Mouse (Mus musculus) ovary, postnatal 14 days (tissue): ENCODE data around the gene Rpl31.

Source experiments
- DNase-seq: peaks from one replicate; pipeline ENCODE4 v3.0.0; 2022; ENCODE audit warnings: low spot score

Gene Rpl31

GRCm38 (mm10) chr1:39367045-39367444 is 597 bp upstream of the Rpl31 start:
- no peak for DNase-seq

- DNase-seq: no peak
Measured at GRCm38 (mm10) chr1:39368267-39368841, 712 bp downstream of the Rpl31 start.

GRCm38 (mm10) chr1:39370431-39370830 is 2.8 kb downstream of the Rpl31 start:
- DNase-seq: no peak

- DNase-seq: no peak
Measured at GRCm38 (mm10) chr1:39372220-39372843, 4.7 kb downstream of the Rpl31 start.

- no peak for DNase-seq
Measured at GRCm38 (mm10) chr1:39373378-39373777, 5.7 kb downstream of the Rpl31 start.

GRCm38 (mm10) chr1:39374231-39374809 is 6.7 kb downstream of the Rpl31 start:
- no peak for DNase-seq

- DNase-seq: no peak
Measured at GRCm38 (mm10) chr1:39376121-39376520, 8.5 kb downstream of the Rpl31 start.

- no peak for DNase-seq
Measured at GRCm38 (mm10) chr1:39376726-39377240, 9.1 kb downstream of the Rpl31 start.

- no peak for DNase-seq
Measured at GRCm38 (mm10) chr1:39378540-39378939, 10.9 kb downstream of the Rpl31 start.

GRCm38 (mm10) chr1:39379021-39379420 is 11.4 kb downstream of the Rpl31 start:
- DNase-seq: no peak

GRCm38 (mm10) chr1:39381017-39381416 is 13.4 kb downstream of the Rpl31 start:
- no peak for DNase-seq

GRCm38 (mm10) chr1:39384914-39385313 is 17.3 kb downstream of the Rpl31 start:
- no peak for DNase-seq

- no peak for DNase-seq
Measured at GRCm38 (mm10) chr1:39386456-39386855, 18.8 kb downstream of the Rpl31 start.

GRCm38 (mm10) chr1:39387497-39387896 is 19.9 kb downstream of the Rpl31 start:
- DNase-seq: no peak

- DNase-seq: no peak
Measured at GRCm38 (mm10) chr1:39388163-39388562, 20.5 kb downstream of the Rpl31 start.

- no peak for DNase-seq
Measured at GRCm38 (mm10) chr1:39389338-39389737, 21.7 kb downstream of the Rpl31 start.

- no peak for DNase-seq
Measured at GRCm38 (mm10) chr1:39391652-39392051, 24.0 kb downstream of the Rpl31 start.

GRCm38 (mm10) chr1:39392189-39392588 is 24.5 kb downstream of the Rpl31 start:
- peak; percentile 76 for DNase-seq

GRCm38 (mm10) chr1:39393217-39393867 is 25.7 kb downstream of the Rpl31 start:
- no peak for DNase-seq

- no peak for DNase-seq
Measured at GRCm38 (mm10) chr1:39394096-39394495, 26.5 kb downstream of the Rpl31 start.

- DNase-seq: no peak
Measured at GRCm38 (mm10) chr1:39394650-39395049, 27.0 kb downstream of the Rpl31 start.

GRCm38 (mm10) chr1:39396347-39396746 is 28.7 kb downstream of the Rpl31 start:
- DNase-seq: no peak

GRCm38 (mm10) chr1:39398284-39398683 is 30.6 kb downstream of the Rpl31 start:
- DNase-seq: no peak
